In the genomic region with DNA sequence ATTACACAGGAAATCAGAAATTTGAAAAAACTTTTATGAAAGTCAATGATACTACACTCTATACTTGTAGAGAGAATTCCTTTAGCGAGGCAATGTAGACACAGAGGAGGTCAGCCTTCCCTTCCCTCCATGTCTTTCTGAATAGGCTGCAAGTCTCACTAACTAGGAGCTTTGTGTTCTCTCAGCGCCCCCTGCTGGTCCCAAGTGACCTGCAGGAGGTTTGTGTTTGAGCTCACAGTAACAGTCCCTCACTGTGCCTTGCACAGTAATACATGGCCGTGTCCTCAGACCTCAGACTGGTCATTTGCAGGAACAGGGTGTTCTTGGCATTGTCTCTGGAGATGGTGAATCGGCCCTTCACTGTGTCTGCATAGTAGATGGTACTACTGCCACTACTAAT, we compare ENCODE assay signal across 8 mouse cellular contexts.
DNase-seq lines count a peak whose midpoint lies in the region; ATAC-seq and TF ChIP-seq lines count a peak whose summit lies in the region.

No protein-coding gene starts in this region.

- H3K27me3 ChIP-seq in stomach, postnatal 0 days (ENCODE audit: control insufficient read depth, insufficient read depth, low read length) = no peaks in the 10 kb centered on the region

- 39% methylated on average over 4 of the region's 4 CpGs for WGBS in stomach, postnatal 0 days

- peak; percentile 51 for TF ChIP-seq CTCF in stomach, postnatal 0 days (IDR thresholded peaks at IDR 0.05; ENCODE audit: low read depth)

- TF ChIP-seq EP300 in stomach, postnatal 0 days (optimal IDR thresholded peaks at IDR 0.05) = no peak

- no peaks in the 10 kb centered on the region for H3K36me3 ChIP-seq in stomach, postnatal 0 days (ENCODE audit: control insufficient read depth, insufficient read depth, low read length)

- no peak overlapping the region for H3K27ac ChIP-seq in stomach, postnatal 0 days (replicated peaks)

- no peaks in the 10 kb centered on the region for H3K9me3 ChIP-seq in stomach, postnatal 0 days (ENCODE audit: control insufficient read depth, low read length)

- DNase-seq in gastrocnemius, adult 18-20 months (ENCODE audit: low spot score) = peak; percentile 2
- DNase-seq in gastrocnemius, postnatal 25 days = no peak
- peak; percentile 0 for DNase-seq in lung, postnatal 14 days
- no peak for DNase-seq in lung, postnatal 25 days (ENCODE audit: low spot score)
- DNase-seq in adrenal gland, adult 18-20 months (ENCODE audit: low spot score in 2 of 2) = peak; percentile 37 to 63
- peak; percentile 58 for DNase-seq in induced T-regulatory cell, adult 2 months (ENCODE audit: low read depth)
- peak; percentile 18 for DNase-seq in stomach, postnatal 0 days (ENCODE audit: low spot score)
- no peak for DNase-seq in frontal cortex, postnatal 10 days (ENCODE audit: low spot score in 2 of 2)

- no peak overlapping the region for H3K4me3 ChIP-seq in stomach, postnatal 0 days (ENCODE audit: low read depth, low read length)

- ATAC-seq in stomach, postnatal 0 days (ENCODE audit: low FRiP score, low TSS enrichment) = no peak

- no peaks in the 10 kb centered on the region for H3K4me1 ChIP-seq in stomach, postnatal 0 days (replicated peaks; ENCODE audit: control insufficient read depth, insufficient read depth)

- H3K4me2 ChIP-seq in stomach, postnatal 0 days (replicated peaks; ENCODE audit: low read depth) = no peak overlapping the region

- no peak overlapping the region for H3K9ac ChIP-seq in stomach, postnatal 0 days (ENCODE audit: low read length)

Comparison
In these comparisons a context has a peak if more than half of its experiments do, and no peak if none do; other contexts are left out.
1. DNase-seq: peak in gastrocnemius, adult 18-20 months (single experiment), lung, postnatal 14 days (single experiment), adrenal gland, adult 18-20 months (2 of 2), induced T-regulatory cell, adult 2 months (single experiment) and stomach, postnatal 0 days (single experiment); none in gastrocnemius, postnatal 25 days (single experiment), lung, postnatal 25 days (single experiment) and frontal cortex, postnatal 10 days (0 of 2).